Mouse (Mus musculus) heart, adult 2 months (tissue): ENCODE data around the gene Olfr735.

ENCODE experiments used
- CTCF ChIP-seq: fragments of 200-600 bp; IDR thresholded peaks from 2 replicates; pipeline ENCODE4 v1.8.1; 2022; ENCODE audit warnings: antibody characterized with exemption, mild to moderate bottlenecking, moderate library complexity
- EP300 ChIP-seq: fragments of 200-500 bp; IDR thresholded peaks from 2 replicates; pipeline ENCODE4 v1.6.1; 2011; ENCODE audit warnings: low read depth, low read length, control low read depth; ENCODE audit not compliant: insufficient read depth
- POLR2A ChIP-seq: fragments of 200-500 bp; IDR thresholded peaks from 2 replicates; pipeline ENCODE4 v1.6.1; 2011; ENCODE audit warnings: mild to moderate bottlenecking, low read depth, low read length, control low read depth; ENCODE audit not compliant: insufficient read depth

DNA sequence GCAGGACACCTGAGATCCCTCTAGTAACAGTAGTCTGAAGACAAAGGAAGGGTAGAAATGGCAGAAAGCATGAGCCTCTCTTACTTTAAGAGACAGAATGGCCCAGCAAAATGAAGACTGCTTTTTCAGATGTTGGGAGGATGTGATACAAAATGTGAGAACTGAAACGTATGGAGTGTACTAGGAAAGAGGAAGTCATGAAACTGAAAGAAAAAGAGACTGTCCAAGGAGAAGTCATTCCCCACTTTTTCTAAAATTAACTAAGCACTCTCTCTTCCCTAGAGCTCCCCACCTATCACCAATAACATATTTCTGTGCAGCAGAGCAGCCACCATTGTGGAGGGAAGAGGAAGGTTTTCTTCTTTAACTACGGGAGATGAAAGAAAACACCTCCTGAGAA is 8.9 kb upstream of the Olfr735 start, which contains the start of gene Tlr11:
- TF ChIP-seq CTCF (no peak), POLR2A (no peak), EP300 (no peak)
